Mouse (Mus musculus): ENCODE data around the gene Rtn4ip1. TPM values are rescaled to one million over a fixed set of nuclear protein-coding genes. Genes with fewer than 3 reads are reported as not detected.

The Rtn4ip1 gene
- total RNA-seq, 2 experiments from 2014 or later = 13.4 to 15.4 TPM

DNA sequence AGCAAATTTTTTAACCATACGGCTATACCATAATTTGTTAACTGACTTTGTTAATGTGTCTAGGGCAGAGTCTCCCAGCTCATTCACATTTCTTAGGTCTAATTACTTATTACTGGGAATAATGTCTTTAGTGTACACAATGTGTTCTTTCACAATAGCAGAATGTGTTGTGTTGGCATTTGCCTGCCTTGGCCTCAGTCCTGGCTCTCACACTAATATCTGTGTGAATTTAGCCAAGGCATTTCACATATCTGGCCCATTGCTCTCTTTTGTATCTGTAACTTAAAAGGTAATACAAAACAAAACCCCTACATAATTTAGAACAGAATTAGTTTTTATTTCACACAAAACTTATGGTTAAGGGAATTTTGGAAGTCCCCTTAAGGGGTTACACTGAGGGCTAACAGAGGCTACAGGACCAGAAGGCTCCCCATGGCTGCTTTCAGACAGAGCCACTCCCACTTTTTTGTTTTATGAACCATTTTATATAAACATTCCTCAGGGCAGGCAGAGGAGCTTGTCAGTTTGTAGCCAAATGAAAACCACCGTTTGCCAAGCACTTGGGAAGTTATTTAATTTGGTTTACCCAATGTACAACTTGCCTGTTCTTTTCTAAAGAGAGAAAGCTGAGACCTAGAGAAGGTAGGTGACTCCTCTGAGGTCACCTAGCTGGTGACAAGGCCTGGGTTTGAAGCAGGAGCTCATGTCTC lies 98.7 kb downstream of the Rtn4ip1 start:
- DNase-seq (ENCODE audit: low spot score in 2 of 2) = no peak

DNA sequence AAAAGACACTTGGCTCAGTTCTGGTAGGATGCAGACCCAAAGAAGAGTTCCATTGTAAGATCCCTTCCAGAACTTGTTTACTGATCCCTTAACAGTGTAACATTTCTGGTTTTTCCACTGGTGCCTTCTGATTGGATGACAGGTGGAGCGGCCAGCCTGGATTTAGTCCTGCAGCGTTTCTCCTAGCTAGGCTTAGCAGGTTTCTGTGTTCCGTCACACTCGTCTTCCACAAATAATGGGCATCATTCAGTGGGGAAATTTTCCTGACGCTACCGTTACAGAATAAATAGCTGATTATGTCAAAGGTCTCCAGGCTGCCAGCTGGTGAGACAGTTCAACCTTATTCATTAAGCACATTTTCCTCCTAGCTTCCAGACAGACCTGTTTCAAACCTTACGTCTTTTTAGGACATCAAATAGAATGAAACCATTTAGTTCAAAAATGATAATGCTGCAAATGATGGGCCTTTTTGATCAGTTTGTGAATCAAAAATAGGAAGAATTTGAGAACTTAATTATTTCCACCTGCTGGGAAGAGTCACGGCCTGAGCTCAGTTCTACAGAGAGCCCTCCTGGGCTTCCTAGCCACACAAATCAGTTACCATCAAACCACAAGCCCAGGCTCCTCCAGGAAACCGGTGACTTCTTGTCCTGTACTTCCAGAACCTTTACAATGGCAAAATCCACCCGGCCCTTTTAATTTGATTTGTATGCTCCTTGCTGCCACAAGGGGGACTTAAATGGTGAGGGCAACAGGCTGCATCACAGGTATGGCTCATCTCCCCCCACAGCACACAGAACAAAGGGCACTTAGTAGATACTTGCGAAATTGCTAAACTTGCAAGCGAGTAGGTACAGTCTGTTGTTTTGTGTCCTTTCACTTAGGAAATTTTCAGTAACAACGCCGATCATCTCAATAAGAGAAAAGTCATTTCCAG lies 100.7 kb downstream of the Rtn4ip1 start:
- DNase-seq (ENCODE audit: low spot score in 2 of 2) = no peak

DNA sequence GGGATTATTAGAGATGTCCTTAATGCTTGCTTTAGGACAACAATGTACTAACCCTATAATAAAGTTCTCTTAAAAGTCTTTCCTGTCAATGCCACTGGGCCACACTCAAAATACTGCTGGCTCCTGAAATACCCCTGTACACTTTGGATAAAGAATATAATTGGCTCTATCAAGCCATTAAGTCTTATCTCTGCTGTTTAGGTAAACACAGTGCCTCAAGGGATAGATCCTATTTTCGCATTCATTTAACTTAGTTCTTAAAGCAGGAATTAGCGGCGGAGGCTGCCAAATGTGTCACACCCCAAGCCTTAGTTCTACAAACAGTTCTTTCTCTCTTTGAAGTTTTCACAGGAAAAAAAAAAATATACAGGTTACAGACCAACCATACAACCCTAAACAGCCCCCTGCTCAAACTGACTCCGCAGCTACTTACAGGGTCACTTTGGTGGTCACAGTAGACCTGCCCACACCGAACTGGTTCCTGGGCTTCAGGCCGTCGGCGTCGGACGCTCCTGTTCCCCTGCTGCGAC lies 101.5 kb downstream of the Rtn4ip1 start:
- DNase-seq (ENCODE audit: low spot score in 2 of 2) = no peak

DNA sequence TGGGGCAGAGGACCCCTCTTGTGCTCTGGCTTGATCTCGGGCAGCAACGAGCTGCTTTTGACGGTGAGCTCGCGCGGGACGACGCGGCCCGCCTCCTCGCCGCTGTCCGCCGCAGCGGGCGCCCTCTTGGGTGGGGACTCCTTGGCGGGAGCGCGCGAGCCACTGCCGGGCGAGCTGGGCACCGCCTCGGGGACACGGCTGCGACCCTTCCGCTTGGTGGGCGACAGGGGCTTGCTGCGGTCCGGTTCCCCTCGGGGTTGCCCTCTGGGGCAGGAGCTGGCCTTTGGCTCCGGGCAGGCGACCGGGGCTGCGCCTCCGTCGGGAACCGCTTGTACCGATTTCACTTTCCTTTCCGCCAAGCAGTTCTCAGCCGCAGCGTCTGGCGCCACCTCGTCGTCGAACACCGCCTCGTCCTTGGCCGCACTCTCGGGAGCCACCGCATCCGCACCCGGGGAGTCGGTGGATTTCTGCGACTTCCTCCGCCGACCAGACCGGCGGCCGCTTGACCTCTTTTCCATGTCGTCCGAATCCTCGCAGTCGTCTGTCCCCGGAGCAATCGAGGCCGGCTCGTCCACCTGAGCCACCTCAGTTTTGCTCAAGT lies 102.0 kb downstream of the Rtn4ip1 start:
- DNase-seq (ENCODE audit: low spot score in 2 of 2) = peak; percentile 12 to 19

DNA sequence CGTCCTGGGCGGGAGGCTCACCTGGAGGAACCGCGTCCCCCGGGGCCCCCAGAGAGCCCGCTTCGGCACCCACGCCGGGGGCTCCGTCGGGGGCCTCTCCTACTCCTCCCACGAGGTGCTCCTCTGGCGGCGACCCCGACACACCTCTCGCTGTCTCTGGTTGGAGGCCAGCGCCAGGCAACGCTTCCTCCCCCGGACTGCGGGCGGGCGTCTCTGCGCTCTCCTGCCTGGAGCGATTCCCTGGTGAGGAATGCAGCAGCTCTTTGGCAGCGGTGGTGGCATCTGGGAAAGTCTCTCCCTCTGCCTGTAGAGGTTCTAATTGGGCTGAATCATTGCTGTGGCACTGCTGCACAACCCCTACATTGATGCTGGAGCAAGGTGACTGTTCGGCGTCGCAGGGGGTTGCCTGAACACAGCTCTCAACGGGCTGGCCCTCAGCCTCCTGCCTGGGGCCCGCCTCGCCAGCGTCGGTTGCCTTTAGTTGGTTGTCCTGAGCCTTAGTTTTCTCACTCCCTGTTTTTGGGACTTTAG lies 102.7 kb downstream of the Rtn4ip1 start:
- no peak for DNase-seq (ENCODE audit: low spot score in 2 of 2)

DNA sequence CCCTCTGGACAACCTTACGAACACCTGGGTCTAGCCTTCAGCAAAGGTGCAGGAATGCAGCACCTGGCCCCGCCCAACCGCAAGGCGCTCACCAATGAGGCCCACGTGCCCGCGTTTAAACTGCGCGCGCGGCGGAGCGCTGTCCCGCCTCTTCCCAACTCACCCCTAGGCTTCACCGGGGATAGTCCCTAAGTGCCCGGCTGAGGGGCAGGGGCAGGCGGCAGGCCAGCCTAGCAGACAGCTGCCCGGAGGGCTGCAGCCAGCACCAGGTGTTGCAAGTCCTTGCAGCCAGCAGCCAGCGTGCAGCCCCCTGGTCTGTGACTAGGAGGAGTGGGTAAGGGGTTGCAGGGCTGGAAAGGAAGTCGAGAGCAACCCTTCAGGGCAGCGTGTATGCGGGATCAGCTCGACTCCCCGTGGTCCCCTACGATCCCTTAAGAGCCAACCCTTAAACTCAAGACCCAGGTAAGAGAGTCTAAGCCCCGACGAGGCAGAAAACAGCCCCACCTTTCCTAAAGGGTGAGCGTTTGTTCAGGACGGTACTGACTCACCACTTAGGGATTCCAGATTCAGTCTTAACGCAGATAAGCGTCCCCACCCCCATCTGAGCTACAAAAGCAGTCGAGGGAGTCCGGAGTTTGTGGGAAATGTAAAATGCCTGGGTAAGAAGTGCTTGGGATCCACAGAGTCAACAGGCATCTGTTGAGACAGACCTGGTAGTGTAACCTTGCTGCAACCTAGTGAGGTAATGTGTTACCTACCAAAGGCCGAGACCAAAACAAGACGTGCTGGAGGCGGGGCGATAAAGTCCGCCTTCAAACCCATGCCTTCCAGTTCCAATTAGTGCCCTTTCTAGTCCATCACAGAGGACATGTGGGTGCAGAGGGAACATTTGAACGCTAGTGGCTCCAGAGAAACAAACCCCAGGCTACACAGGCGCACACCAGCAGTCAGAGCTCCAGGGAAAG lies 104.4 kb downstream of the Rtn4ip1 start:
- no peak for DNase-seq (ENCODE audit: low spot score in 2 of 2)

Other genes starting within 250 kb of the Rtn4ip1 start
- 10 to 100 TPM; 12.8 TPM for gene Qrsl1, start 62 bp upstream of the Rtn4ip1 start, total RNA-seq (2021)
- gene Crybg1, start 247.0 kb downstream of the Rtn4ip1 start, total RNA-seq (2021) = under 1 TPM; 0.58 to 0.66 TPM